Mouse (Mus musculus) embryonic facial prominence, embryonic 15.5 days (tissue): Measurements from ENCODE around the gene Mmp10. TPM values are rescaled to one million over a fixed set of nuclear protein-coding genes. Genes with fewer than 3 reads are reported as not detected.

ENCODE experiments used
- ATAC-seq: fragments of 200-750 bp; cut with Nextera tagmentation; 2 replicates; pipeline ENCODE4 v1.8.0; 2017; ENCODE audit warnings: low read depth, moderate TSS enrichment; ENCODE audit not compliant: insufficient number of reproducible peaks, low FRiP score, low TSS enrichment
- H3K27ac ChIP-seq: fragments of 300-500 bp; sonication (generic); replicated peaks from 2 replicates; pipeline ENCODE4 v1.5.1; 2015; ENCODE audit warnings: mild to moderate bottlenecking, inconsistent platforms
- H3K27me3 ChIP-seq: fragments of 300-500 bp; sonication (generic); 2 replicates; pipeline ENCODE4 v1.6.1; 2015; ENCODE audit warnings: inconsistent platforms
- H3K36me3 ChIP-seq: fragments of 300-500 bp; sonication (generic); 2 replicates; pipeline ENCODE4 v1.6.1; 2015; ENCODE audit warnings: mild to moderate bottlenecking, inconsistent platforms
- H3K4me1 ChIP-seq: fragments of 300-500 bp; sonication (generic); 2 replicates; pipeline ENCODE4 v1.6.1; 2015; ENCODE audit warnings: inconsistent platforms
- H3K4me2 ChIP-seq: fragments of 300-500 bp; sonication (generic); replicated peaks from 2 replicates; pipeline ENCODE4 v1.6.1; 2015; ENCODE audit warnings: mild to moderate bottlenecking, inconsistent platforms
- H3K4me3 ChIP-seq: fragments of 300-500 bp; sonication (generic); replicated peaks from 2 replicates; pipeline ENCODE4 v1.5.1; 2015; ENCODE audit warnings: mild to moderate bottlenecking, inconsistent platforms
- H3K9ac ChIP-seq: fragments of 300-500 bp; sonication (generic); 2 replicates; pipeline ENCODE4 v1.6.1; 2015; ENCODE audit warnings: inconsistent platforms
- H3K9me3 ChIP-seq: fragments of 300-500 bp; sonication (generic); replicated peaks from 2 replicates; pipeline ENCODE4 v1.6.1; 2016; ENCODE audit warnings: inconsistent platforms
- WGBS: fragments of 180-500 bp; shearing (Covaris S2); methylation state at CpG from one replicate; pipeline ENCODE4 v1.1.7; 2015; 5-methylcytosine and 5-hydroxymethylcytosine counted together
- polyA plus RNA-seq: library from polyadenylated mRNA; unstranded; fragments of >200 nt; fragmentation: Nextera tagmentation; extraction: Ambion mirVana; gene quantifications from 2 replicates; pipeline ENCODE4 v1.2.1, GENCODE M21; 2015

Gene Mmp10
- not detected in 2 replicates for polyA plus RNA-seq

GRCm38 (mm10) chr9:7502051-7502450 lies at the start of gene Mmp10:
Gene Mmp10, plus strand, starts transcription at chr9:7502352.
- Histone ChIP-seq H3K36me3 (no peaks in the 10 kb centered on the region), H3K27ac (no peak within 1 kb of the TSS), H3K4me2 (no peak within 1 kb of the TSS), H3K9ac (no peak within 1 kb of the TSS), H3K27me3 (no peaks in the 10 kb centered on the region), H3K9me3 (no peaks in the 10 kb centered on the region), H3K4me1 (no peaks in the 10 kb centered on the region), H3K4me3 (no peak within 1 kb of the TSS)
- ATAC-seq, result no peak
- WGBS, result 84% methylated on average over 3 of the region's 3 CpGs

DNA sequence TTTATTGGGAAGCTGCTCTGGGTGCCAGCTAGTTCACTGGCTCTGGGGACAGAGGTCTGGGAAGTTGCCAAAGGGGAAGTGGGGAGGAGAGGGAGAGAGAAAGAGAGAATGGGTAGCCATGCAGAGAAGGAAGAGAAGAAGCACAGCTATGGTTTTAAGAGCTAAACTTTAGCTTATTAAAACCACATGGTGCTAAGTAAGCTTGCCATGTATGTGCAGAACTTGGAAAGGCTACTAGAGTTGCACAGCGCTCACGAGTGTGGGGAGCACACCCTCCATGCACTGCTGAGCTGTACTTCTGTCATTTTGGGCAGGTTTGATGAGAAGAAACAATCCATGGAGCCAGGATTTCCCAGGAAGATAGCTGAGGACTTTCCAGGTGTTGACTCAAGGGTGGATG lies 48.9 kb upstream of the Mmp10 start:
- no peaks in the 10 kb centered on the region for H3K36me3 ChIP-seq
- no peak overlapping the region for H3K9ac ChIP-seq
- ATAC-seq, result peak; percentile 60; the same call in 1 of the 2 replicates
- WGBS, result 38% methylated on average over 2 of the region's 2 CpGs
- H3K9me3 ChIP-seq, result no peaks in the 10 kb centered on the region
- H3K27me3 ChIP-seq, result no peaks in the 10 kb centered on the region
- H3K4me1 ChIP-seq, result no peaks in the 10 kb centered on the region; the same call in none of the 2 replicates
- H3K4me3 ChIP-seq, result no peak overlapping the region
- no peak overlapping the region for H3K4me2 ChIP-seq
- H3K27ac ChIP-seq, result no peak overlapping the region

DNA sequence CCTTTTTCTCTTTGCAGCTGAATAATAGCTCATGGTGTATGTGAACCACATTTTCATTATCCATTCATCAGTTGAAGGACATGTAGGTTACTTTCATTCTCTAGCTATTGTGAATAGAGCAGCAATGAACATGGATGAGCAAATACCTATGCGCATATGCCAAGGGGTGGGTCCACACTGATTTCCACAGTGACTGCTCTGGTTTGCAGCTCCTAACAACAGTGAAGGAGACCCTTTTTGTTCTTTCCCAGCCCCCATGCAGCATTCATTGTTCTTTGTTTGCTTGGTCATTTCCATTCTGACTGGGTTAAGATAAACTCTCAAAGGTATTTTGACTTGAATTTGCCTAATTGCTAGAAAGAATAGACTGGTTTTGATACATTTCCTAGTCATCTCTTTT lies 31.9 kb upstream of the Mmp10 start:
- ATAC-seq, result no peak
- Histone ChIP-seq H3K9me3 (no peaks in the 10 kb centered on the region), H3K4me3 (no peak overlapping the region), H3K27ac (no peak overlapping the region), H3K9ac (no peak overlapping the region), H3K4me2 (no peak overlapping the region), H3K36me3 (no peaks in the 10 kb centered on the region), H3K4me1 (no peaks in the 10 kb centered on the region), H3K27me3 (no peaks in the 10 kb centered on the region)
- WGBS, result 94% methylated on average over 1 of the region's 1 CpGs

- H3K27me3 ChIP-seq, result no peaks in the 10 kb centered on the region
- H3K27ac ChIP-seq, result no peak overlapping the region
- no peak overlapping the region for H3K4me3 ChIP-seq
- no peaks in the 10 kb centered on the region for H3K4me1 ChIP-seq
- no peak overlapping the region for H3K9ac ChIP-seq
- 58% methylated on average over 5 of the region's 5 CpGs for WGBS
- ATAC-seq, result no peak
- H3K36me3 ChIP-seq, result no peaks in the 10 kb centered on the region
- no peaks in the 10 kb centered on the region for H3K9me3 ChIP-seq
- H3K4me2 ChIP-seq, result no peak overlapping the region
Measured at GRCm38 (mm10) chr9:7483684-7484394, 18.3 kb upstream of the Mmp10 start.

- H3K4me3 ChIP-seq, result no peak overlapping the region
- H3K9ac ChIP-seq, result no peak overlapping the region
- WGBS, result 80% methylated on average over 3 of the region's 3 CpGs
- H3K27me3 ChIP-seq, result no peaks in the 10 kb centered on the region
- no peaks in the 10 kb centered on the region for H3K4me1 ChIP-seq
- H3K36me3 ChIP-seq, result no peaks in the 10 kb centered on the region
- no peak overlapping the region for H3K27ac ChIP-seq
- H3K9me3 ChIP-seq, result no peaks in the 10 kb centered on the region
- ATAC-seq, result no peak
- H3K4me2 ChIP-seq, result no peak overlapping the region
Measured at GRCm38 (mm10) chr9:7501138-7501537, 1.0 kb upstream of the Mmp10 start.

GRCm38 (mm10) chr9:7507321-7507876 lies 5.2 kb downstream of the Mmp10 start:
- H3K4me1 ChIP-seq, result no peaks in the 10 kb centered on the region
- no peak overlapping the region for H3K27ac ChIP-seq
- no peaks in the 10 kb centered on the region for H3K27me3 ChIP-seq
- no peak overlapping the region for H3K4me3 ChIP-seq
- no peak overlapping the region for H3K4me2 ChIP-seq
- H3K9me3 ChIP-seq, result no peaks in the 10 kb centered on the region
- H3K36me3 ChIP-seq, result no peaks in the 10 kb centered on the region
- no peak overlapping the region for H3K9ac ChIP-seq
- 80% methylated on average over 7 of the region's 7 CpGs for WGBS
- no peak for ATAC-seq

- no peak overlapping the region for H3K4me2 ChIP-seq
- no peak for ATAC-seq
- H3K9ac ChIP-seq, result no peak overlapping the region
- WGBS, result 78% methylated on average over 10 of the region's 10 CpGs
- H3K9me3 ChIP-seq, result no peaks in the 10 kb centered on the region
- H3K4me1 ChIP-seq, result no peaks in the 10 kb centered on the region
- H3K27me3 ChIP-seq, result no peaks in the 10 kb centered on the region
- no peak overlapping the region for H3K27ac ChIP-seq
- H3K36me3 ChIP-seq, result no peaks in the 10 kb centered on the region
- no peak overlapping the region for H3K4me3 ChIP-seq
Measured at GRCm38 (mm10) chr9:7509619-7510233, 7.6 kb downstream of the Mmp10 start.

DNA sequence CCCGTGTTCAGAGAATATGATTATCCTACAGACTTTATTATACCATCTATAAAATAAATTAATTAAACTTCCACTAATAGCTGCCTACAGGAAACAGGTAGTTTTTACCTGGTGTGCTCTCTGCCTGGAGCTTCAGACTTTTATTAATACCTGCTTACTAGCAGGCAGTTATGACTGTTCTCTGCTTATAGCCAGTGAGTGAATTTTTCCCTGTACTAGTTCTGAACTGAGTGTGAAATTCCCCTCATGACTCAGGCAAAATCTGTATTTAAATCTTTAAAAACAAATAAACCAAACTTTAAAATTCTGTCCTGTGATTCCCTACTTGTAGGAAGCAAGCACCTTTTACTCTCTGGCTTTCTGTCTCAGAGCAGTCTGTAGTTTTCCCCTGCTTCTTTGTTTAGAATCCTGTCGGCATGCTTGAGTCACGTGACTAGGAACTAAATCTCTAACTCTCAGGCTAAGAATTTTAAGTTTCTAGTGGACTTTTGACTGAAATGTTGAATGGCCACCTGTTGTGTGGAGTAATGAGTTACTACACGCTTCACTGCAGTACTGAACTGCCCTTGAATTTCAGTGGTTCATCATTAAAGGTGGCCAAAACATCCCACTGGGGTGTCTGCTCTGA lies 15.9 kb downstream of the Mmp10 start:
- no peaks in the 10 kb centered on the region for H3K36me3 ChIP-seq
- H3K4me1 ChIP-seq, result no peaks in the 10 kb centered on the region
- H3K27me3 ChIP-seq, result no peaks in the 10 kb centered on the region
- H3K27ac ChIP-seq, result no peak overlapping the region
- 73% methylated on average over 4 of the region's 4 CpGs for WGBS
- H3K4me2 ChIP-seq, result no peak overlapping the region
- H3K9me3 ChIP-seq, result no peaks in the 10 kb centered on the region
- ATAC-seq, result no peak
- H3K4me3 ChIP-seq, result no peak overlapping the region
- no peak overlapping the region for H3K9ac ChIP-seq

GRCm38 (mm10) chr9:7526255-7526940 lies 24.2 kb downstream of the Mmp10 start:
- Histone ChIP-seq H3K27me3 (no peaks in the 10 kb centered on the region), H3K27ac (no peak overlapping the region), H3K36me3 (no peaks in the 10 kb centered on the region), H3K4me1 (no peaks in the 10 kb centered on the region), H3K4me2 (no peak overlapping the region), H3K9me3 (no peaks in the 10 kb centered on the region), H3K4me3 (no peak overlapping the region), H3K9ac (no peak overlapping the region)
- 64% methylated on average over 4 of the region's 4 CpGs for WGBS
- no peak for ATAC-seq

DNA sequence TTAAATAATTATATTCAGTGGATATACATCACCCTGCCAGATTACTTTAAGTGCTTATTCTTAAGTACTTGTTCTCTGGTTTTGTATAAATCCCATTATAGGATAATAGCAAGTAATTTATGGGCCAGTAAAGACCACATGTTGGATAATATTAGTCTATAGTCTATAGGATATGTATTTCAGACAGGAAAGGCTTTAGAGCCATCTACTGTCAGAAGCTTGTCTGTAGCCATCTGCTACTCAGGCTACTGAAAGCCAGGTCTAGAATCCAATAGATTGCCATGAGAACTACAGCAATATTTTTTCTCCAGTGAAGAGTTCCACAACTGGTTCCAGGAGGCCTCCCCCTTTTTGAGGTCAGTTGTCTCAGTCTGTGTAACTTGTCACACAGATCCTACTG lies 40.6 kb downstream of the Mmp10 start:
- H3K4me1 ChIP-seq, result no peaks in the 10 kb centered on the region
- H3K9me3 ChIP-seq, result no peaks in the 10 kb centered on the region
- no peak overlapping the region for H3K27ac ChIP-seq
- H3K4me3 ChIP-seq, result no peak overlapping the region
- H3K9ac ChIP-seq, result no peak overlapping the region
- no peak overlapping the region for H3K4me2 ChIP-seq
- H3K27me3 ChIP-seq, result no peaks in the 10 kb centered on the region
- no peak for ATAC-seq
- H3K36me3 ChIP-seq, result no peaks in the 10 kb centered on the region

GRCm38 (mm10) chr9:7544923-7545457 lies 42.8 kb downstream of the Mmp10 start:
- Histone ChIP-seq H3K9ac (no peak overlapping the region), H3K27me3 (no peaks in the 10 kb centered on the region), H3K4me2 (no peak overlapping the region), H3K4me1 (no peaks in the 10 kb centered on the region), H3K4me3 (no peak overlapping the region), H3K27ac (no peak overlapping the region), H3K9me3 (no peaks in the 10 kb centered on the region), H3K36me3 (no peaks in the 10 kb centered on the region)
- ATAC-seq, result no peak
- WGBS, result 54% methylated on average over 1 of the region's 1 CpGs
